Mouse (Mus musculus) kidney, postnatal 4 days (tissue): Measurements from ENCODE around the gene Gm3138.
"Not testable (repeated sequence)": the region's sequence is repeated elsewhere in the genome, so short reads cannot be mapped to it uniquely, and the experiment has no call there.

Source experiments
- DNase-seq, 2 experiments: peaks; one replicate each; pipeline ENCODE4 v3.0.0; 2021; ENCODE audit warnings: mixed read lengths in 2 of 2

Gene Gm3138

DNA sequence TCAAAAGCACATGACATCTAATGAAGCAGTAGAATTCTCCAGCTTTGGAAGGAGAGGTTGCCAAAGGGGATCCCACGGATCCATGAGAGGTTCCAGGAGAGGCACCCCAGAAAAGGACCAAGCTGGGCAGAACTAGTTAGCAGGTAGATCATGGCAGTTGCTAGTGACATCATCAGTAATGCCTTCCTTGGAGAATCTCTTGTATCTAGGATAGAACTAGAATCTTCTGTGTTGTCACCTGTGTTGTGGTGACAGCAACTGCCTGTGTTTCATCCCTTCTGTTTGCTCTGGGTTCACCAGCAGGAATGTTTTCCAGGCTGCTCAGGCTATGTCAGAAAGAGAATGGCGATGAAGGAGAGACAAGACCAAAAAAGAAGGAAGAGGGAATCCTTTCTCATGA is at the start of gene Gm3138:
Gm3138 (plus strand) TSS at position 301 of the 400 bp plus-strand sequence.
- DNase-seq = not testable (repeated sequence)

DNA sequence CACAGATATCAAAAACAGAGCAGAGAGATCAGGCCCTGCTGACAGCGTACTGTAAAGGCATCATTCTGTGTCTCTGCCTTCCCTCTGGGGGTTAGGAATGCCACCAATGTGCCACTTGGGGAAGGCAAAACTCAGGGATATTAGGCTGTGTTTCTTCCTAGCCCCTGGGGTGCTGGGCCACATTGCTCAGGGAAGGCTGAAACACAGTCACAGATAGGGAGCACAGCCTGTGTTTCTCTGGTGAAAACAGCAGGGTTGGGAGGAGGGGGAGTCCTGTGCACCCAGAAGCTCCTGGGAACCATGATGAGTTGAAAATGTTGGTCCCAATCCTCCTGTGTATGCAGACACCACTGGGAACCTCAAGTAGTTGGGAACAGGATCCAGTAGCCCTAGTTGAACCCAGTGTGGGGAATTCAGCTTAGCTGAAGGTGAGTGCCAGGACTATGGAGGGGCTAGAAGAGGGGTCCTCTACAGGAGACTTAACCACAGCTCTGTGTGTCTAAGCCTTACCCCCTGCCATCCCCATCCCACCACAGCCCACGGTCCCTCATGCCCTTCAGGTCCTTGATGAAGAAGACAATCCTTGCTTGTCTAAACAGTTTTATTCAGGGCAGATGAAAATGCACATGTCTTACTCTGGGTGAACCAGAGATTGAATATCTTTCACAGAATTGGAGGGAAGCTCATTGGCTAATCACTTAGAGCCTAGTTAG is 20.0 kb downstream of the Gm3138 start:
- not testable (repeated sequence) for DNase-seq

DNA sequence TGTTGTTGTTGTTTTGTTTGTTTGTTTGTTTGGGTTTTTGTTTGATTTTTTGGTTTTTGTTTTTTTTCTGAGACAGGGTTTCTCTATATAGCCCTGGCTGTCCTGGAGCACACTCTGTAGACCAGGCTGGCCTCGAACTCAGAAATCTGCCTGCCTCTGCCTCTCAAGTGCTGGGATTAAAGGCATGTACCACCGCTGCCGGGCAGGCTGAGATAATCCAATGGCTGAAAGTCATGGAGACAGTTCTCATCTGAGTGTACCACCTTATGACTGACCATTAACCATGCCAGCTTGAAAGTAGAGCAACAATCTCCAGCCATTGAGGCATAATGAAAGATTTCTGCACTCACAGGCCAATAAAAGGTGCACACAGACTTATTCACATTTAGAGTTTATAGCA is 30.4 kb downstream of the Gm3138 start:
- DNase-seq = not testable (repeated sequence)
